Mouse (Mus musculus) layer of hippocampus, adult 2 months (tissue): ENCODE data around the gene Lrrc8d. TPM values are rescaled to one million over a fixed set of nuclear protein-coding genes. Genes with fewer than 3 reads are reported as not detected.

Experiments used
- DNase-seq, 2 experiments: peaks; one replicate each; pipeline ENCODE4 v3.0.0; 2022; ENCODE audit warnings: low spot score in 2 of 2
- H3K27ac ChIP-seq: fragments of 200-600 bp; 2 replicates; pipeline ENCODE4 v1.8.1; 2022
- H3K4me3 ChIP-seq: fragments of 200-600 bp; 2 replicates; pipeline ENCODE4 v1.8.1; 2022; ENCODE audit warnings: mild to moderate bottlenecking
- CTCF ChIP-seq: fragments of 200-600 bp; conservative IDR thresholded peaks from 2 replicates; pipeline ENCODE4 v1.8.1; 2022; ENCODE audit warnings: antibody characterized with exemption, mild to moderate bottlenecking, moderate library complexity
- total RNA-seq, 2 experiments: library from RNA; stranded (reverse); gene quantifications; 2 replicates each; pipeline ENCODE4 v1.2.3; 2021

Gene Lrrc8d
- total RNA-seq, 2 experiments from 2014 or later, result 49.9 to 52.7 TPM

GRCm38 (mm10) chr5:105799850-105800635 lies 100.3 kb downstream of the Lrrc8d start:
- TF ChIP-seq CTCF, result no peak
- no peak for DNase-seq
- H3K27ac ChIP-seq, result peak overlapping the region; percentile 71
- no peak overlapping the region for H3K4me3 ChIP-seq

GRCm38 (mm10) chr5:105801031-105801529 lies 101.3 kb downstream of the Lrrc8d start:
- DNase-seq, result no peak
- TF ChIP-seq CTCF, result no peak
- H3K27ac ChIP-seq, result no peak overlapping the region
- no peak overlapping the region for H3K4me3 ChIP-seq

GRCm38 (mm10) chr5:105805955-105806354 lies 106.2 kb downstream of the Lrrc8d start:
- TF ChIP-seq CTCF, result no peak
- no peak for DNase-seq
- Histone ChIP-seq H3K4me3 (no peak overlapping the region), H3K27ac (no peak overlapping the region)

GRCm38 (mm10) chr5:105807461-105807860 lies 107.7 kb downstream of the Lrrc8d start:
- no peak overlapping the region for H3K27ac ChIP-seq
- TF ChIP-seq CTCF, result no peak
- no peak overlapping the region for H3K4me3 ChIP-seq
- no peak for DNase-seq

- no peak for TF ChIP-seq CTCF
- Histone ChIP-seq H3K27ac (peak overlapping the region; percentile 28; the same call in 1 of the 2 replicates), H3K4me3 (no peak overlapping the region)
- no peak for DNase-seq
Observed at GRCm38 (mm10) chr5:105809056-105809455, 109.3 kb downstream of the Lrrc8d start.

GRCm38 (mm10) chr5:105813036-105813435 lies 113.3 kb downstream of the Lrrc8d start:
- no peak for TF ChIP-seq CTCF
- Histone ChIP-seq H3K4me3 (no peak overlapping the region), H3K27ac (0 out of 2 replicates have a peak overlapping the region, but pooled peaks have one; percentile 14)
- DNase-seq, result no peak

GRCm38 (mm10) chr5:105813974-105814373 lies 114.2 kb downstream of the Lrrc8d start:
- peak in 1 of 2 experiments; percentile 55 for DNase-seq
- peak overlapping the region; percentile 57; the same call in 1 of the 2 replicates for H3K27ac ChIP-seq
- no peak for TF ChIP-seq CTCF
- H3K4me3 ChIP-seq, result no peak overlapping the region

- DNase-seq, result no peak
- TF ChIP-seq CTCF, result no peak
Observed at GRCm38 (mm10) chr5:105816118-105816517, 116.3 kb downstream of the Lrrc8d start.

GRCm38 (mm10) chr5:105817248-105817976 lies 117.6 kb downstream of the Lrrc8d start:
- no peak for DNase-seq
- no peak for TF ChIP-seq CTCF
- Histone ChIP-seq H3K4me3 (no peak overlapping the region), H3K27ac (0 out of 2 replicates have a peak overlapping the region, but pooled peaks have one; percentile 15)

More at GRCm38 (mm10) chr5:105816118-105816517, 116.3 kb downstream of the Lrrc8d start:
- Histone ChIP-seq H3K27ac (no peak overlapping the region), H3K4me3 (no peak overlapping the region)

GRCm38 (mm10) chr5:105818411-105818810 lies 118.6 kb downstream of the Lrrc8d start:
- TF ChIP-seq CTCF, result no peak
- H3K4me3 ChIP-seq, result no peak overlapping the region
- H3K27ac ChIP-seq, result peak overlapping the region; percentile 51; the same call in 1 of the 2 replicates
- no peak for DNase-seq

- H3K4me3 ChIP-seq, result no peak overlapping the region
- DNase-seq, result no peak
- no peak for TF ChIP-seq CTCF
- no peak overlapping the region for H3K27ac ChIP-seq
Observed at GRCm38 (mm10) chr5:105821390-105821789, 121.6 kb downstream of the Lrrc8d start.

- DNase-seq, result no peak
- Histone ChIP-seq H3K27ac (no peak overlapping the region; the same call in 1 of the 2 replicates), H3K4me3 (no peak overlapping the region)
- TF ChIP-seq CTCF, result no peak
Observed at GRCm38 (mm10) chr5:105822521-105823498, 123.0 kb downstream of the Lrrc8d start.
